Mouse (Mus musculus): ENCODE data around the gene Calcoco1.

The Calcoco1 gene

DNA sequence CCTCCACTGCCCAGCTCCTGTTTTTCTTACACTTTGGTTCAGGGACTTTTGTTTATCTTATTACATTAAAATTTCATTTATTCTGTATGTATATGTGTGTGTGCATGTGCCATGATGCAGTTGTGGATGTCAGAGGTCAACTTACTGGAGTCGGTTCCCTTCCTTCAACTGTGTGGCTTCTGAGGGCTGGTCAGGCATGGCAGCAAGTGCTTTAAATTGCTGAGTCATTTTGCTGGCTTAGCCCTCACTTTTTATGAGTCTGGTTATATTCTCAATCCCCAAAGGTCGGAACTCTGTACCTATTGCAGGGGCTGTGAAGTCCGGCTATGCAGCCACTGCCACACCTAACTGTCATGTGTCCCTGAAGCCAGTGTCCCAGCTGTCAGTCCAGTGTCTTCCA lies 19.0 kb downstream of the Calcoco1 start:
- in situ Hi-C loops (cut with MboI; ENCODE audit: unreplicated experiment in 2 of 2): no loop called here

DNA sequence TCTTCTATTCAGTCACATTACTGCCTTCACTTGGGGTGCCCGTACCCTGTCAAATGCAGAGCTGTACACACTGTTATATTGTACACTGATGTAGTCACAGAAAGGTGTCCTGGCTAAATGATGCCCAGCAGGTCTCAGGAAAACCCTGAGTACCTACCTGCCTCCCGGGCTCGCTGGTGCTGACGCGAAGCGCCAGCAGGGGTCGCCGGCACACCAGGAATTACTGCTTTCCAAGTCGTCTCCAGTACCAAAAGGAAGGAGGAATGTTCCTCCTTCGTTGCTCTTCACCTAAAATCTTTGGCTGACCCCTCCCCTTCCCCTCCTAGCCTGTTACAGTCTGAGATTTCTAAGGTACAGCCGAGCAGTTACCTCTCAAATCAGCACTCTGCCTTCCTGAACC lies 23.8 kb downstream of the Calcoco1 start:
- in situ Hi-C loops (cut with MboI; ENCODE audit: unreplicated experiment in 2 of 2): loop anchor here (5.0 kb wide), 1 partner anchor 44 kb away; no protein-coding TSS in a partner anchor

- in situ Hi-C loops (cut with MboI; ENCODE audit: unreplicated experiment in 2 of 2): loop anchor here (5.0 kb wide), 1 partner anchor 45 kb away; no protein-coding TSS in a partner anchor
Measured at GRCm38 (mm10) chr15:102696899-102697298, 25.1 kb downstream of the Calcoco1 start.

GRCm38 (mm10) chr15:102693600-102693999 lies 28.4 kb downstream of the Calcoco1 start:
- in situ Hi-C loops (cut with MboI; ENCODE audit: unreplicated experiment in 2 of 2): no loop called here

- in situ Hi-C loops (cut with MboI; ENCODE audit: unreplicated experiment in 2 of 2): no loop called here
Measured at GRCm38 (mm10) chr15:102692991-102693411, 29.0 kb downstream of the Calcoco1 start.

DNA sequence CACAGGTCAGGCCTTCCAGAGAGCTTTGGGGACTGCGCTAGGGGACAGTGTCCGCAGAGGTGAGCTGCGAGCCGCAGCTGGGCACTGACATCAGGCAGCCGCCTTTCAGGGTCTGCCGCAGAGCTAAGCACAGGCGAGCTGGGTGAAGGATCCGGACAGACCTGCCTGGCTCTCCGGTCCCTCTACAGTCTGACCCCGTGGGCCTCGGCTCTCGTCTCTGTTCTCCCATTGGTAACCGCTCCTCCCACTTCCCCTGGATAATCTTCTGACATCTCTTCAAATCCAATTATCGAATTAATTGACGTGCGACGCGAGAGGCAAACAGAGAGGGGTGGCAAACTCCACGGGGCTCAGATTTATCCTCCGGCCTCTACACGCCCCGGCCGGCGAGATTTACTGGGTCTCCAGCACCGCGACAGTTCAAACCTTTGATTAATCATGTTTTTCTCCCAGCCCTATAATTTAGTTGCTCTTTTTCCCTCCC lies 29.6 kb downstream of the Calcoco1 start:
- in situ Hi-C loops (cut with MboI; ENCODE audit: unreplicated experiment in 2 of 2): no loop called here

- in situ Hi-C loops (cut with MboI; ENCODE audit: unreplicated experiment in 2 of 2): no loop called here
Measured at GRCm38 (mm10) chr15:102685791-102686190, 36.2 kb downstream of the Calcoco1 start.

DNA sequence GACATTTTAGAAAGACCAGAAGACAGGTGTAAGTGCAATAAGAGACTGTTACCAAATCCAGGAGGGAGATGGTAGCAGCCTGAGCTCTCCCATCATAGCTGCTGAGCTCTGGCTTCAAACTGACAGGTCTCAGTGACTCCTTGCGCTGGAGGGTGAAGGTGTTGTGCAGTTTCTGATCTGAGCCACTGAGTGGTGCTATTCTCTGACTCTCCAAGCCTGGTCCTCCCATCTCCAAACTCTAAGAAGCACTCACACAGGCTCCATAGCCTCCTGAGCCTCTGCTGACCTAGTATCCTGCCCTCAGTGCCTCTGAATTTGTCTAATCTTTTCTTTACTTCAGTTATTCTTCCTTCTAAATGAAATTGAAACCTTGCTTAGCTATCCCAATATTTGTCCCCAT lies 38.3 kb downstream of the Calcoco1 start:
- in situ Hi-C loops (cut with MboI; ENCODE audit: unreplicated experiment in 2 of 2): no loop called here

DNA sequence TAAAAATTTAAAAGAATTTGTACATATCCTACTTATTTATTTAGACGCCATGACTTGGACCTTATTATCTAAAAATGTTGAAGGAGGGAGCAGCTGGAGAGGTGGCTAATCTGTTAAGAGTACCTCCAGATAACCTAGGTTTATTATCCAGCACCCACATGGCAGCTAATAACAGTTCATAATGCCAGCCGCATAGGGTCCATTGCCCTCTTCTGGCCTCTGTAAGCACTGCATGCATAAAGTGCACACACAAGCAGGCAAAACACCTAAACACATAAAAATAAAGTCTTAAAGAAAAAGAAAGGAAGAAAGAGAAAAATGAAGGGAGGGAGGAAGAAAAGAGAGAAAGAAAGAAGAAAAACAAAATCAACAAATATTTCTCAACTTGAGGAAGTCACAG lies 45.6 kb downstream of the Calcoco1 start:
- in situ Hi-C loops (cut with MboI; ENCODE audit: unreplicated experiment in 2 of 2): loop anchor here in 1 of 2 experiments (10.0 kb wide), 1 partner anchor 152 kb away; the partner anchor contains the start of gene Npff

DNA sequence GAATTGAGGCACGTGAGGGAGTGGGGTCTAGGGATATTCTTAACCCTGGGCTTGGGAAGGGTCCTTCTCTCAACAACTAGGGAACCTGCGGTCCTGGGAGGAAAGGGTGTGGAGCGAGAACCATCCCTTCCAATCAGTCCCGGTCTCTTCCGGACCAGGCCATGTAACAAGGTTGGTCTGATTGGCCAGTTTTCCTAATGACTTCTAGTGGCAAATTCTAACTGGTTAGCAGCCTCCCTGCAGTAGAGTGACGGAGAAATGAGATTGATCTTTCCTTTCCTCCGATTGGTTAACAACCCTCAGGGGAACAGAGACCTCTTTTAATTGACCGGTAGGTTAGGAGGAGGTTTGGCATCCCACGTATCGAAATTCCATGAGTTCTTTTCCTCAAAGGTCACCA lies 48.4 kb downstream of the Calcoco1 start:
- in situ Hi-C loops (cut with MboI; ENCODE audit: unreplicated experiment in 2 of 2): loop anchor here (5.0 to 10.0 kb wide), 2 partner anchors 149 to 206 kb away; partner anchors contain the start of gene Npff (in 1 of the 2)

DNA sequence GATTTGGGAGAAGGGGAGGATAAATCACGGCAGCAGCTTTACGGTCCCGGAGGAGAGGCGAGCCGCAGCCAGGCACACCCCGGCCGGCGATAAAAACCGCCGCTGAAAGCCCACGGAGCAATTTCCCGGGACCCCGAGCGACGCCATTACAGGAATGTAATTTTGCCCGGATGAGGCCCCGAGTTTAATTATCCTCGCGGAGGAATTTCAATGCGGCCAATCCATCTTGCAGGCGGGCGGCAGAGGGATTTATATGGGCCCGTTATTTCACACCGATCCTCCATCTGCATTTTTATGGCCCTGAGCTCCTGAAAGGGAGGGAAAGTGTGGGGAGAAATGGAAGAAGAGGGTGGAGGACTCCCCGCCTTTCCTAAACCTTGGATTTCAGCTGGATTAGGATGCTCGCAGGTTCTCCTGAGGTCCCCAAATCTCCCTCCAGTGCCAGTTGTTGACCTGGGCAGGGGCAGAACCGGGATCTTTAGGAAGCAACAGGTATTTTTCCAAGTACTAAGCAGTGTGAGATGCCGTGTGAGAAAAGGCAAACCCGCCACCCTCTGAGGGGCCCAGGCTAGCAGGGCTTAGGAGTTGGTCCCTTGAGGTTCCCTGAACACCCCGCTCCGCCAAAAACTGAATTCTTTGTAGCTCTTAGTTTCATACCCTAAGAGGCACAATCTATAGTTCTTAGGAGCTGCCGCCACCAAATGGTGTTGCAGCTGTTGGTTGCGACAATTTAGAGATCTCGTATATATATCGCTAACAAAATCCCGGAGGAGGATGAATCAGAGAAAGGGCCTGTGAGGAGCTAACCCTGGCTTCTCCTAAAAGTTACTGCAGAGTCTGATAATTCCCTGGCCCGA lies 49.5 kb downstream of the Calcoco1 start, which contains the start of gene Atp5g2:
TSS of gene Atp5g2 (minus strand) at position 138 of the 857 bp plus-strand sequence.
- in situ Hi-C loops (cut with MboI; ENCODE audit: unreplicated experiment in 2 of 2): loop anchor here (5.0 to 10.0 kb wide), 2 partner anchors 148 to 205 kb away; partner anchors contain the start of gene Npff (in 1 of the 2)

DNA sequence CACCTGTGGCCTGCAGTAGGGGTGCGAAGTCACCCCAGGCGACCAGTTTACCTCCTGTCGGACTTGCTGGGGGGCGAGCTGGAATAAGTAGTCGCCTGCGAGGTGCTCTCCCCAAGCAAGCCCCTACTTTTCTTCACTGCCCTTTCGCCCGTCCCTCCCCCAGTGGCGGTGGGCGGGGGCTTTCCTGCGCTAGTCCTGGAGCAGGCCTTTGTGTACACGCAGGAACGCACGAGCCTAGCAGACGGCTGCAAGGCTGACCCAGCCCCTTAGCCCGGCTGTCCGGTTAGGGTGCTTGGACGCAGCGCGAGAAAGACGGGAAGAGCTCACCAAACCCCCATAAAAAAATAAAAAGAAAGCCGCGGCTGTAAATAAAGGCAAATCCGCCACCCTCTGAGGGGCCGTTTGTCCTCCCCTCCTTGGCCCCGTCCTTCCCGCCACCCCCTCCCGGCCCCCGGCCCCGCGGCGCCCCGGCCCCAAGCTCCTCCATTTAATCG lies 50.2 kb downstream of the Calcoco1 start:
- in situ Hi-C loops (cut with MboI; ENCODE audit: unreplicated experiment in 2 of 2): loop anchor here (5.0 to 10.0 kb wide), 2 partner anchors 147 to 204 kb away; partner anchors contain the start of gene Npff (in 1 of the 2)

- in situ Hi-C loops (cut with MboI; ENCODE audit: unreplicated experiment in 2 of 2): loop anchor here (5.0 to 10.0 kb wide), 2 partner anchors 146 to 204 kb away; partner anchors contain the start of gene Npff (in 1 of the 2)
Measured at GRCm38 (mm10) chr15:102670767-102671575, 51.0 kb downstream of the Calcoco1 start.

GRCm38 (mm10) chr15:102670281-102670680 lies 51.7 kb downstream of the Calcoco1 start:
- in situ Hi-C loops (cut with MboI; ENCODE audit: unreplicated experiment in 2 of 2): loop anchor here (5.0 to 10.0 kb wide), 2 partner anchors 145 to 203 kb away; partner anchors contain the start of gene Npff (in 1 of the 2)

- in situ Hi-C loops (cut with MboI; ENCODE audit: unreplicated experiment in 2 of 2): loop anchor here in 1 of 2 experiments (5.0 kb wide), 1 partner anchor 42 kb away; the partner anchor contains the start of genes Atf7 and Gm28047
Measured at GRCm38 (mm10) chr15:102669571-102669970, 52.4 kb downstream of the Calcoco1 start.

DNA sequence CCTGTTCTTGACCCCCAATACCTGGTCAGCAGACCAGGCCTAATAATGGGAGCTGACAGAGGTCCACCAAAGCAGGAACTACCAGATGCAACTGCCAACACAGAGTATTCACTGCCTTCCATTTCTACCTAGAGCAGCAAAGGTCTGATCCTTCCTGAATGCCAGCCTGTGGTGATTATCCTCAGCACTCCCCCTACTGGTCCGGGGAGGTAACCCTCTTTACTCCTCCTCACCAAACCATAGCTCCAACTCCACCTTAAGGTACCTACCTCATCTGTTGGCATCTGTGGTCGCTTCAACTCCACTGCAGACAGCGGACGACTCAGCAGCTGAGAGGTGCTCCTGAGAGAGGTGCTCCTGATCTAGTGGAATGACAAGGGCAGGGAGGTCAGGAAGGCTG lies 56.5 kb downstream of the Calcoco1 start:
- in situ Hi-C loops (cut with MboI; ENCODE audit: unreplicated experiment in 2 of 2): loop anchor here in 1 of 2 experiments (5.0 kb wide), 1 partner anchor 38 kb away; the partner anchor contains the start of genes Atf7 and Gm28047

DNA sequence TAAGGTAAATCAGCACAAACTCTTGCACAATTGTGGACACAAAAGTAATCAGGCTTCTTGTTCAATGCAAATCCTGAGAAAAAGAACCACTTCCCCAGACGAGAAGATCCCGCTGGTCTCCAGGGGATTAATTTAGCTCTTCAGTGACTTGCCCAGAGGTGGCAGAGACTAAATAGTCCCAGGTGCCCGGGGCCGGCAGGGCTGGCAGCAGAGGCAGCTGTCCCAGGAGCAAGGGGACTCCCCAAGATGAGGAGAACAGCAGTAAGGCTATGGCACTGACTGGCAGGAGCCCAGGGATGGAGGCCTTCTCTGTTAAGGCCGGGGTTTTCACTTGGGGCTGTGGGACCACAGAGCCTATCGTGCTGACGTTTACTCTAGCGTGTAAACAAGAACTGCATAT lies 58.2 kb downstream of the Calcoco1 start:
- in situ Hi-C loops (cut with MboI; ENCODE audit: unreplicated experiment in 2 of 2): loop anchor here in 1 of 2 experiments (5.0 kb wide), 1 partner anchor 37 kb away; the partner anchor contains the start of genes Atf7 and Gm28047

- in situ Hi-C loops (cut with MboI; ENCODE audit: unreplicated experiment in 2 of 2): loop anchor here in 1 of 2 experiments (5.0 kb wide), 1 partner anchor 35 kb away; the partner anchor contains the start of genes Atf7 and Gm28047
Measured at GRCm38 (mm10) chr15:102662601-102663000, 59.4 kb downstream of the Calcoco1 start.

- in situ Hi-C loops (cut with MboI; ENCODE audit: unreplicated experiment in 2 of 2): loop anchor here in 1 of 2 experiments (10.0 kb wide), 1 partner anchor 113 kb away; no protein-coding TSS in a partner anchor
Measured at GRCm38 (mm10) chr15:102657926-102658381, 64.0 kb downstream of the Calcoco1 start.

Measured in v-Abl transformed pro-B cells (cell line).